Mouse (Mus musculus): ENCODE measurements around the gene Ubiad1.

DNA sequence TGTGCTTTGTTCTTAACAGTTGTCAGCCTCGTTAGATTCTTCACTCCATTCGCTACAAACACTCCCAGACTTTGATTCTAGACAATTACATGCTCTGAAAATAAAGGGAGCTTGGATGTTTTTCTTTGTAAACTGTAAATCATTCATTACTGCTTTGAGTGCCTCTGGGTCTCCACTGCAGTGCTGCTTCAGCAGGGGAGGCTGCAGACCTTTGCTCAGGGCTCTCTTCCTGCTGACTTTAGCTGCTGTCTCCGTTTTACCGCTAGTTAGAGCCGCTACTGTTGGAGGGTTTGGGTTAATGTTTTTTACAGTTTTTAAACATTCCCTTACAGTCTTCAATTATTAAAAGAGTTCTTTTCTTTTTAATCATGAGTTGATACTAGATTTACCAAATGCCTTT, 28.9 kb upstream of the Ubiad1 start:
- TF ChIP-seq MAX (IDR thresholded peaks at IDR 0.05; ENCODE audit: low read depth), result no peak
- no peak for TF ChIP-seq USF1 (IDR thresholded peaks at IDR 0.05; ENCODE audit: low read depth)
- TF ChIP-seq MYOD1 (IDR thresholded peaks at IDR 0.05; ENCODE audit: control insufficient read depth in 1 of 3, insufficient read length in 2 of 3, low read depth in 2 of 3), result no peak
- TF ChIP-seq CEBPB (IDR thresholded peaks at IDR 0.05; ENCODE audit: insufficient read depth, poor library complexity, severe bottlenecking), result no peak
- TF ChIP-seq POLR2A (IDR thresholded peaks at IDR 0.05; ENCODE audit: insufficient read length, low read depth), result no peak
- no peak for TF ChIP-seq POLR2AphosphoS2 (IDR thresholded peaks at IDR 0.05; ENCODE audit: insufficient read length, low read depth)
- TF ChIP-seq E2F4 (IDR thresholded peaks at IDR 0.05; ENCODE audit: insufficient read depth), result no peak
- no peak for TF ChIP-seq REST (IDR thresholded peaks at IDR 0.05; ENCODE audit: insufficient read depth, insufficient read length)
- TF ChIP-seq SRF (IDR thresholded peaks at IDR 0.05; ENCODE audit: control insufficient read depth, insufficient read length, low read depth), result no peak
- TF ChIP-seq TCF3 (IDR thresholded peaks at IDR 0.05; ENCODE audit: insufficient read length, low read depth), result no peak
- no peak for TF ChIP-seq TCF12 (IDR thresholded peaks at IDR 0.05; ENCODE audit: insufficient read depth, poor library complexity, severe bottlenecking)
- TF ChIP-seq MYOG (IDR thresholded peaks at IDR 0.05; ENCODE audit: control insufficient read depth in 1 of 3, insufficient read depth in 1 of 3, insufficient read length in 2 of 3, low read depth in 2 of 3), result no peak
